Mouse (Mus musculus) bone marrow, adult 2 months (tissue): Measurements from ENCODE around the gene Maml2.

Experiments
- CTCF ChIP-seq: fragments of 200-500 bp; IDR thresholded peaks from 2 replicates; pipeline ENCODE4 v1.5.1; 2011; ENCODE audit warnings: low read length, control low read depth; ENCODE audit not compliant: control insufficient read depth, insufficient read depth
- POLR2A ChIP-seq: fragments of 200-500 bp; IDR thresholded peaks from 2 replicates; pipeline ENCODE4 v1.6.1; 2011; ENCODE audit warnings: low read depth, mild to moderate bottlenecking, control low read depth, low read length, borderline replicate concordance; ENCODE audit not compliant: control insufficient read depth

GRCm38 (mm10) chr9:13518441-13518971, 220.7 kb downstream of the Maml2 start:
- TF ChIP-seq POLR2A (no peak), CTCF (no peak)
